Mouse (Mus musculus): Measurements from ENCODE around the gene Paqr7. TPM values are rescaled to one million over a fixed set of nuclear protein-coding genes. Genes with fewer than 3 reads are reported as not detected.
A peak's percentile ranks its signal among the peaks of the same experiment; 100 is the strongest.

Paqr7 gene
- polyA plus RNA-seq (2012; rRNA removed) = 40.0 and 42.7 TPM in 2 replicates

- DNase-seq (ENCODE audit: low spot score) = peak; percentile 72
Measured at GRCm38 (mm10) chr4:134496595-134497210, at the start of gene Paqr7. Gene Paqr7 (plus strand): TSS chr4:134496697.

GRCm38 (mm10) chr4:134447966-134448365, 48.5 kb upstream of the Paqr7 start:
- DNase-seq (ENCODE audit: low spot score) = no peak

- no peak for DNase-seq (ENCODE audit: low spot score)
Measured at GRCm38 (mm10) chr4:134449595-134450391, 46.7 kb upstream of the Paqr7 start.

GRCm38 (mm10) chr4:134450392-134451195, 45.9 kb upstream of the Paqr7 start:
- DNase-seq (ENCODE audit: low spot score) = no peak

- no peak for DNase-seq (ENCODE audit: low spot score)
Measured at GRCm38 (mm10) chr4:134451484-134451883, 45.0 kb upstream of the Paqr7 start.

GRCm38 (mm10) chr4:134453619-134454400, 42.7 kb upstream of the Paqr7 start:
- DNase-seq (ENCODE audit: low spot score) = no peak

GRCm38 (mm10) chr4:134455310-134455709, 41.2 kb upstream of the Paqr7 start:
- no peak for DNase-seq (ENCODE audit: low spot score)

- no peak for DNase-seq (ENCODE audit: low spot score)
Measured at GRCm38 (mm10) chr4:134457130-134457825, 39.2 kb upstream of the Paqr7 start.

- DNase-seq (ENCODE audit: low spot score) = no peak
Measured at GRCm38 (mm10) chr4:134458856-134459255, 37.6 kb upstream of the Paqr7 start.

- no peak for DNase-seq (ENCODE audit: low spot score)
Measured at GRCm38 (mm10) chr4:134460277-134460676, 36.2 kb upstream of the Paqr7 start.

- DNase-seq (ENCODE audit: low spot score) = no peak
Measured at GRCm38 (mm10) chr4:134461252-134461651, 35.2 kb upstream of the Paqr7 start.

- DNase-seq (ENCODE audit: low spot score) = no peak
Measured at GRCm38 (mm10) chr4:134465789-134466188, 30.7 kb upstream of the Paqr7 start.

GRCm38 (mm10) chr4:134466381-134467262, 29.9 kb upstream of the Paqr7 start:
- DNase-seq (ENCODE audit: low spot score) = no peak

GRCm38 (mm10) chr4:134467435-134468214, 28.9 kb upstream of the Paqr7 start:
- DNase-seq (ENCODE audit: low spot score) = no peak

GRCm38 (mm10) chr4:134468215-134468575, 28.3 kb upstream of the Paqr7 start, which contains the start of gene Stmn1:
Gene Stmn1 (plus strand): TSS chr4:134468320.
- DNase-seq (ENCODE audit: low spot score) = peak; percentile 93

GRCm38 (mm10) chr4:134468578-134469266, 27.8 kb upstream of the Paqr7 start:
- peak; percentile 82 for DNase-seq (ENCODE audit: low spot score)

- DNase-seq (ENCODE audit: low spot score) = no peak
Measured at GRCm38 (mm10) chr4:134469341-134469796, 27.1 kb upstream of the Paqr7 start.

GRCm38 (mm10) chr4:134469985-134470384, 26.5 kb upstream of the Paqr7 start:
- no peak for DNase-seq (ENCODE audit: low spot score)
